Mouse (Mus musculus) G1E (cell line): ENCODE measurements around the gene Zswim1. TPM values are rescaled to one million over a fixed set of nuclear protein-coding genes. Genes with fewer than 3 reads are reported as not detected.

Experiments used
- ATAC-seq: 2 replicates; pipeline ENCODE4 v1.8.0; 2016; ENCODE audit warnings: mild to moderate bottlenecking; ENCODE audit not compliant: insufficient number of reproducible peaks, poor library complexity, low FRiP score, severe bottlenecking; ENCODE audit errors: extremely low read depth
- DNase-seq: peaks from one replicate; pipeline ENCODE4 v3.0.0; 2012; ENCODE audit warnings: low spot score
- H3K27me3 ChIP-seq: 2 replicates; pipeline ENCODE4 v1.6.1; 2012; ENCODE audit warnings: mild to moderate bottlenecking, low read length, inconsistent platforms; ENCODE audit not compliant: insufficient read depth
- H3K36me3 ChIP-seq: replicated peaks from 2 replicates; pipeline ENCODE3; 2012; ENCODE audit warnings: mild to moderate bottlenecking, inconsistent platforms
- H3K4me1 ChIP-seq: 2 replicates; pipeline ENCODE4 v1.6.1; 2012; ENCODE audit warnings: low read depth, low read length, inconsistent platforms, mixed read lengths; ENCODE audit not compliant: insufficient read depth
- H3K4me3 ChIP-seq: 2 replicates; pipeline ENCODE4 v1.5.1; 2012; ENCODE audit warnings: low read depth, mild to moderate bottlenecking, inconsistent platforms, low read length, moderate library complexity, mixed read lengths
- H3K9me3 ChIP-seq: replicated peaks from 2 replicates; pipeline ENCODE4 v1.6.1; 2012; ENCODE audit warnings: inconsistent platforms
- CTCF ChIP-seq: IDR thresholded peaks from 2 replicates; pipeline ENCODE4 v1.5.1; 2012; ENCODE audit warnings: low read depth, low read length, inconsistent platforms, mixed read lengths
- GATA1 ChIP-seq: IDR thresholded peaks from 2 replicates; pipeline ENCODE4 v1.6.1; 2012; ENCODE audit warnings: borderline replicate concordance, low read length, inconsistent platforms, mixed read lengths
- GATA2 ChIP-seq: IDR thresholded peaks from 2 replicates; pipeline ENCODE4 v1.6.1; 2012; ENCODE audit warnings: low read depth, low read length, inconsistent platforms, borderline replicate concordance
- POLR2AphosphoS5 ChIP-seq: IDR thresholded peaks from 2 replicates; pipeline ENCODE4 v1.6.1; 2012; ENCODE audit warnings: low read depth, low read length, inconsistent platforms; ENCODE audit not compliant: insufficient replicate concordance
- TAL1 ChIP-seq: conservative IDR thresholded peaks from 2 replicates; pipeline ENCODE4 v1.6.1; 2012; ENCODE audit warnings: low read depth, low read length, inconsistent platforms, mixed read lengths
- polyA plus RNA-seq: library from polyadenylated mRNA; stranded (reverse); fragments of >175 nt; gene quantifications from 2 replicates; pipeline ENCODE4 v1.2.3, GENCODE M21; 2012
- total RNA-seq, 2 experiments: library from RNA; stranded (forward) in 1 of 2; stranded (reverse) in 1 of 2; fragments of 200-1000 nt in 1 of 2; fragments of >200 nt in 1 of 2; fragmentation: Nextera tagmentation in 1 of 2; gene quantifications; 2 replicates each; pipeline ENCODE4 v1.2.3; 2014 to 2017

Zswim1 gene
- 19.0 and 22.2 TPM in 2 replicates for total RNA-seq (2014; fragmentation: Nextera tagmentation)
- total RNA-seq (2017), result 3.8 and 4.1 TPM in 2 replicates
- 33.9 and 38.4 TPM in 2 replicates for polyA plus RNA-seq

GRCm38 (mm10) chr2:164822636-164823165, at the start of gene Zswim1:
Gene Zswim1, plus strand, starts transcription at chr2:164822686.
- Histone ChIP-seq H3K4me3 (peak within 1 kb of the TSS; percentile 88), H3K4me1 (peaks cover 23% of the 10 kb centered on the region), H3K9me3 (no peaks in the 10 kb centered on the region), H3K36me3 (peaks cover 73% of the 10 kb centered on the region), H3K27me3 (no peaks in the 10 kb centered on the region)
- DNase-seq (peak; percentile 98), ATAC-seq (peak; percentile 100)
- no peak for TF ChIP-seq TAL1
- no peak for TF ChIP-seq GATA1
- no peak for TF ChIP-seq POLR2AphosphoS5
- no peak for TF ChIP-seq GATA2
- no peak for TF ChIP-seq CTCF

- DNase-seq (no peak), ATAC-seq (no peak)
- H3K36me3 ChIP-seq, result peaks cover 35% of the 10 kb centered on the region
- H3K9me3 ChIP-seq, result no peaks in the 10 kb centered on the region
- peaks cover 21% of the 10 kb centered on the region for H3K27me3 ChIP-seq
- no peak for TF ChIP-seq POLR2AphosphoS5
- no peak for TF ChIP-seq GATA1
- no peak for TF ChIP-seq CTCF
- TF ChIP-seq GATA2, result no peak
- TF ChIP-seq TAL1, result no peak
- no peak overlapping the region for H3K4me3 ChIP-seq
- H3K4me1 ChIP-seq, result peaks cover 49% of the 10 kb centered on the region
Measured at GRCm38 (mm10) chr2:164773229-164773988, 49.1 kb upstream of the Zswim1 start.

- H3K36me3 ChIP-seq, result peaks cover 33% of the 10 kb centered on the region
- H3K27me3 ChIP-seq, result peaks cover 27% of the 10 kb centered on the region
- no peaks in the 10 kb centered on the region for H3K9me3 ChIP-seq
- DNase-seq (no peak), ATAC-seq (no peak)
- no peak for TF ChIP-seq GATA1
- no peak overlapping the region; the same call in 1 of the 2 replicates for H3K4me3 ChIP-seq
- H3K4me1 ChIP-seq, result peaks cover 48% of the 10 kb centered on the region
Measured at GRCm38 (mm10) chr2:164773989-164774364, 48.5 kb upstream of the Zswim1 start.

GRCm38 (mm10) chr2:164776130-164776529, 46.4 kb upstream of the Zswim1 start:
- Histone ChIP-seq H3K27me3 (peaks cover 38% of the 10 kb centered on the region), H3K9me3 (no peaks in the 10 kb centered on the region), H3K36me3 (peaks cover 25% of the 10 kb centered on the region), H3K4me1 (peaks cover 32% of the 10 kb centered on the region), H3K4me3 (no peak overlapping the region)
- no peak for TF ChIP-seq CTCF
- no peak for TF ChIP-seq GATA2
- no peak for TF ChIP-seq TAL1
- no peak for TF ChIP-seq POLR2AphosphoS5
- no peak for TF ChIP-seq GATA1
- DNase-seq, result no peak
- ATAC-seq, result no peak

GRCm38 (mm10) chr2:164776801-164777200, 45.7 kb upstream of the Zswim1 start:
- TF ChIP-seq GATA1 (no peak), CTCF (no peak), GATA2 (no peak), POLR2AphosphoS5 (no peak), TAL1 (no peak)
- ATAC-seq, result no peak
- peaks cover 28% of the 10 kb centered on the region for H3K4me1 ChIP-seq
- no peaks in the 10 kb centered on the region for H3K9me3 ChIP-seq
- H3K27me3 ChIP-seq, result peaks cover 42% of the 10 kb centered on the region
- no peak overlapping the region for H3K4me3 ChIP-seq
- no peak for DNase-seq
- H3K36me3 ChIP-seq, result peaks cover 18% of the 10 kb centered on the region

- H3K27me3 ChIP-seq, result peaks cover 46% of the 10 kb centered on the region
- peaks cover 12% of the 10 kb centered on the region for H3K36me3 ChIP-seq
- no peak for TF ChIP-seq TAL1
- TF ChIP-seq GATA2, result no peak
- no peak for TF ChIP-seq POLR2AphosphoS5
- no peak for TF ChIP-seq CTCF
- no peak for TF ChIP-seq GATA1
- H3K9me3 ChIP-seq, result no peaks in the 10 kb centered on the region
- DNase-seq, result no peak
- peaks cover 21% of the 10 kb centered on the region for H3K4me1 ChIP-seq
- no peak overlapping the region; the same call in 1 of the 2 replicates for H3K4me3 ChIP-seq
- ATAC-seq, result no peak
Measured at GRCm38 (mm10) chr2:164777246-164778014, 45.1 kb upstream of the Zswim1 start.

GRCm38 (mm10) chr2:164778015-164778287, 44.5 kb upstream of the Zswim1 start:
- H3K27me3 ChIP-seq, result peaks cover 46% of the 10 kb centered on the region
- no peak overlapping the region; the same call in 1 of the 2 replicates for H3K4me3 ChIP-seq
- H3K9me3 ChIP-seq, result no peaks in the 10 kb centered on the region
- peaks cover 19% of the 10 kb centered on the region for H3K4me1 ChIP-seq
- ATAC-seq (no peak), DNase-seq (no peak)
- no peak for TF ChIP-seq CTCF
- peaks cover 9% of the 10 kb centered on the region for H3K36me3 ChIP-seq
